ENCODE assay signal across 19 mouse cellular contexts in the genomic region with DNA sequence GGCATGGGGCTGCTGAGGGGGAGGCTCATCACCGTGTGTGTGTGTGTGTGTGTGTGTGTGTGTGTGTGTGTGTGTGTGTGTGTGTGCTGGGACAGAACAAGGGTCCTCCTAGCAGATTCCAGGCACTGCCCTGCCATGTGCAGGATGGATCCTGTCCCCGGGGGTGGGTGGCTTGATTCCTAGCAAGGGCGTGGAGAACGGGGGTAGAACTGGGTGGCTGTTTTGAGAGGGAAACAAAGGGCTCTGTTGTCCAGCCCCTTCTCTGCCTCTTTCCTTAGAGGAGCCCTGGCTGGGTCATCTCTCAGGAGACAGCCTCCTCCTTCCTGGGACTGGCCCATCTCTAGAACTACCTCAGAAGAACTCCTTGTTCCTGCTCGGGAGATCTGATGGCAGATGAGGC. TPM values are rescaled to one million over a fixed set of nuclear protein-coding genes. Genes with fewer than 3 reads are reported as not detected.
A peak's percentile ranks its signal among the peaks of the same experiment; 100 is the strongest.
DNase-seq lines count a peak whose midpoint lies in the region; ATAC-seq and TF ChIP-seq lines count a peak whose summit lies in the region.
"Had no signal": no experiment of that assay in that cellular context is flagged by ENCODE, and none has a peak within 500 bp of the region (broad histone marks: within the 10 kb centered on the region; RNA-seq: fewer than 3 reads in every experiment).

No protein-coding gene starts in this region.

- H3K27ac ChIP-seq in liver, embryonic 12.5 days: peak overlapping the region; percentile 27; the same call in 1 of the 2 replicates
- no peak overlapping the region for H3K27ac ChIP-seq in liver, postnatal 0 days (ENCODE audit: low read depth)
- H3K27ac ChIP-seq in cortical plate, adult 2 months (ENCODE audit: insufficient read depth, low read length): peak overlapping the region; percentile 5; the same call in 1 of the 2 replicates
- peak overlapping the region; percentile 32; the same call in 1 of the 2 replicates for H3K27ac ChIP-seq in hindbrain, postnatal 0 days
- H3K27ac ChIP-seq: embryonic facial prominence, embryonic 12.5 days; forebrain, embryonic 12.5 days; kidney, embryonic 15.5 days had no signal

- peak; percentile 94 for DNase-seq in heart, adult 11 months
- no peak for DNase-seq in heart, postnatal 4 days
- no peak for DNase-seq in liver, postnatal 0 days
- DNase-seq in hindbrain, postnatal 0 days (ENCODE audit: low spot score): no peak
- DNase-seq in kidney, postnatal 4 days: no peak
- DNase-seq in urinary bladder, adult 2 months (ENCODE audit: low spot score): no peak
- DNase-seq: adrenal gland, postnatal 25 days; heart, postnatal 10 days; kidney, adult 11 months; left cerebral cortex, postnatal 4 days; liver; lung, postnatal 14 days; thymus, adult 2 months had no signal

- TF ChIP-seq CTCF in liver, postnatal 0 days (IDR thresholded peaks at IDR 0.05; ENCODE audit: low read depth): no peak
- no peak for TF ChIP-seq CTCF in cortical plate, adult 2 months (IDR thresholded peaks at IDR 0.05; ENCODE audit: extremely low read depth, insufficient read depth, low read length)
- TF ChIP-seq CTCF in hindbrain, postnatal 0 days (IDR thresholded peaks at IDR 0.05; ENCODE audit: low read depth): no peak

- H3K36me3 ChIP-seq in liver, embryonic 12.5 days: peaks cover 45% of the 10 kb centered on the region
- 0 out of 2 replicates have a peak, but pooled peaks cover 2% of the 10 kb centered on the region for H3K36me3 ChIP-seq in liver, postnatal 0 days (replicated peaks; ENCODE audit: insufficient read depth, low read length)
- H3K36me3 ChIP-seq in hindbrain, postnatal 0 days (ENCODE audit: insufficient read depth, low read length): no peaks in the 10 kb centered on the region
- H3K36me3 ChIP-seq: embryonic facial prominence, embryonic 12.5 days; forebrain, embryonic 12.5 days; heart, embryonic 12.5 days; kidney, embryonic 15.5 days had no signal

- no peak for ATAC-seq in liver, embryonic 12.5 days
- ATAC-seq in liver, postnatal 0 days: no peak
- ATAC-seq in hindbrain, postnatal 0 days: no peak

- no peaks in the 10 kb centered on the region for H3K27me3 ChIP-seq in liver, embryonic 12.5 days (replicated peaks)
- no peaks in the 10 kb centered on the region for H3K27me3 ChIP-seq in liver, postnatal 0 days (ENCODE audit: insufficient read depth, low read length)
- H3K27me3 ChIP-seq in hindbrain, postnatal 0 days (ENCODE audit: insufficient read depth, low read length): no peaks in the 10 kb centered on the region
- H3K27me3 ChIP-seq: embryonic facial prominence, embryonic 12.5 days; heart, embryonic 12.5 days; kidney, embryonic 15.5 days had no signal

- H3K9me3 ChIP-seq in liver, embryonic 12.5 days (replicated peaks): no peaks in the 10 kb centered on the region
- no peaks in the 10 kb centered on the region for H3K9me3 ChIP-seq in liver, postnatal 0 days (ENCODE audit: low read length)
- H3K9me3 ChIP-seq in hindbrain, postnatal 0 days (ENCODE audit: low read length): no peaks in the 10 kb centered on the region
- H3K9me3 ChIP-seq: embryonic facial prominence, embryonic 12.5 days; forebrain, embryonic 12.5 days; heart, embryonic 12.5 days; kidney, embryonic 15.5 days had no signal

- no peak for TF ChIP-seq POLR2A in cortical plate, adult 2 months (IDR thresholded peaks at IDR 0.05; ENCODE audit: extremely low read depth, insufficient read depth, low read length)

- H3K9ac ChIP-seq in liver, embryonic 12.5 days: 0 out of 2 replicates have a peak overlapping the region, but pooled peaks have one; percentile 5
- H3K9ac ChIP-seq in liver, postnatal 0 days (replicated peaks): no peak overlapping the region
- no peak overlapping the region for H3K9ac ChIP-seq in hindbrain, postnatal 0 days (replicated peaks; ENCODE audit: low read length)
- H3K9ac ChIP-seq: embryonic facial prominence, embryonic 12.5 days; forebrain, embryonic 12.5 days; heart, embryonic 12.5 days; kidney, embryonic 15.5 days had no signal

- WGBS in liver, embryonic 12.5 days (ENCODE audit: insufficient replicate concordance): 72% methylated on average over 5 of the region's 5 CpGs
- WGBS in liver, postnatal 0 days (ENCODE audit: insufficient replicate concordance): 67% methylated on average over 5 of the region's 5 CpGs
- WGBS in hindbrain, postnatal 0 days: 26% methylated on average over 5 of the region's 5 CpGs

- peaks cover 90% of the 10 kb centered on the region for H3K4me1 ChIP-seq in liver, embryonic 12.5 days
- peaks cover 50% of the 10 kb centered on the region for H3K4me1 ChIP-seq in liver, postnatal 0 days (ENCODE audit: insufficient read depth)
- H3K4me1 ChIP-seq in cortical plate, adult 2 months (ENCODE audit: control insufficient read depth, insufficient read depth, low read length): peaks cover 12% of the 10 kb centered on the region
- peaks cover 47% of the 10 kb centered on the region for H3K4me1 ChIP-seq in hindbrain, postnatal 0 days (ENCODE audit: insufficient read depth, low read length)

- TF ChIP-seq EP300 in liver, postnatal 0 days (IDR thresholded peaks at IDR 0.05; ENCODE audit: low read depth): no peak

- no peak overlapping the region for H3K4me3 ChIP-seq in liver, embryonic 12.5 days
- H3K4me3 ChIP-seq in liver, postnatal 0 days (ENCODE audit: low read depth, low read length): no peak overlapping the region
- no peak overlapping the region for H3K4me3 ChIP-seq in cortical plate, adult 2 months (ENCODE audit: insufficient read depth, low read length)
- no peak overlapping the region for H3K4me3 ChIP-seq in hindbrain, postnatal 0 days (ENCODE audit: low read length)
- H3K4me3 ChIP-seq: embryonic facial prominence, embryonic 12.5 days; forebrain, embryonic 12.5 days; heart, embryonic 12.5 days; kidney, embryonic 15.5 days had no signal

- no peak overlapping the region for H3K4me2 ChIP-seq in liver, embryonic 12.5 days
- H3K4me2 ChIP-seq in liver, postnatal 0 days (ENCODE audit: low read depth, low read length): no peak overlapping the region
- H3K4me2 ChIP-seq in hindbrain, postnatal 0 days (ENCODE audit: low read depth, low read length): no peak overlapping the region
- H3K4me2 ChIP-seq: embryonic facial prominence, embryonic 12.5 days; forebrain, embryonic 12.5 days; heart, embryonic 12.5 days; kidney, embryonic 15.5 days had no signal

RNA-seq across cellular contexts. Expression of gene Arrb1, which starts 5.9 kb away (rescaled TPM):
- 10 to 100 TPM; 31.0 to 32.5 TPM for total RNA-seq in heart, postnatal 4 days (2021)
- 134 and 136 TPM in 2 replicates for polyA plus RNA-seq in liver, embryonic 12.5 days (2016; fragmentation: Nextera tagmentation; extraction: Ambion mirVana)
- 20.1 and 21.8 TPM in 2 replicates for polyA plus RNA-seq in liver, postnatal 0 days (2015; fragmentation: Nextera tagmentation; extraction: Ambion mirVana)
- polyA plus RNA-seq in cortical plate, adult 2 months (2012; rRNA removed): 130 and 141 TPM in 2 replicates
- total RNA-seq in hindbrain, postnatal 0 days (2014; rRNA removed): 106 and 113 TPM in 2 replicates
- 13.5 and 13.7 TPM in 2 replicates for polyA plus RNA-seq in hindbrain, postnatal 0 days (2015; fragmentation: Nextera tagmentation; extraction: Ambion mirVana)
- polyA plus RNA-seq in urinary bladder, adult 2 months (2012; rRNA removed): 45.4 and 60.4 TPM in 2 replicates

RNA-seq across cellular contexts. Expression of gene Rps3, which starts 57.7 kb away (rescaled TPM):
- total RNA-seq in heart, postnatal 4 days (2021): 100 to 1,000 TPM; 440 to 487 TPM
- polyA plus RNA-seq in liver, embryonic 12.5 days (2016; fragmentation: Nextera tagmentation; extraction: Ambion mirVana): 688 TPM in 2 replicates
- polyA plus RNA-seq in liver, postnatal 0 days (2015; fragmentation: Nextera tagmentation; extraction: Ambion mirVana): 472 TPM in 2 replicates
- polyA plus RNA-seq in cortical plate, adult 2 months (2012; rRNA removed): 530 and 542 TPM in 2 replicates
- 526 and 754 TPM in 2 replicates for total RNA-seq in hindbrain, postnatal 0 days (2014; rRNA removed)
- polyA plus RNA-seq in hindbrain, postnatal 0 days (2015; fragmentation: Nextera tagmentation; extraction: Ambion mirVana): 456 and 459 TPM in 2 replicates
- 1,354 and 1,732 TPM in 2 replicates for polyA plus RNA-seq in urinary bladder, adult 2 months (2012; rRNA removed)
